Mouse (Mus musculus) cerebellum, postnatal 25 days (tissue): ENCODE data around the gene Rtn4rl2.
"Not testable (repeated sequence)": the region's sequence is repeated elsewhere in the genome, so short reads cannot be mapped to it uniquely, and the experiment has no call there.

ENCODE experiments used
- DNase-seq, 2 experiments: peaks; one replicate each; pipeline ENCODE4 v3.0.0; 2021; ENCODE audit warnings: mixed read lengths in 2 of 2

Gene Rtn4rl2

DNA sequence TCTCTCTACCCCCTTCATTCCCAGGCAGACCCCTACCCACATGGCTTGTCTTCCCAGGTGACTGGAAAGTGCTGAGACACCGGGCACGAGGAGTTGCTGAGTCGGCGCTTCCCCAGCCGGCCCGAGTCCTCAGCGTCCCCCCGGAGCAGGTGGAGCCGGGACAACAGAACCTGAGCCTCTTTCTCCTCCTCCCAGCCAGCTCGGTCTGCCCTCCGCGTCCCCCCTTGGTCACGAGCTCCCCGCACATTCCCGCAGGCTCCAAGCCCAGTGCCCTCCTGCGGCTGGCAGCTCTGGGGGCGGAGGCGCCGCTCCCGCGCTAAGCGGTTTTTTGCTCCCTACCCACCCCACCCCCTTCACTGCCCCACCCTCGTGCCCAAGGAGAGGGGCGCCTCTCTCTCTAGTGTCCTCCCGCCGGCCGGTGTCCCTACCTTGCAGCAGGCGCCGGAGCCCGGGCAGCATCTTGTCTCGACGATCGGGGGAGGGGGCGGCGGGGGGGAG lies at the start of gene Rtn4rl2:
Gene Rtn4rl2 (minus strand): TSS at position 477 of the 498 bp plus-strand sequence.
- no peak for DNase-seq

DNA sequence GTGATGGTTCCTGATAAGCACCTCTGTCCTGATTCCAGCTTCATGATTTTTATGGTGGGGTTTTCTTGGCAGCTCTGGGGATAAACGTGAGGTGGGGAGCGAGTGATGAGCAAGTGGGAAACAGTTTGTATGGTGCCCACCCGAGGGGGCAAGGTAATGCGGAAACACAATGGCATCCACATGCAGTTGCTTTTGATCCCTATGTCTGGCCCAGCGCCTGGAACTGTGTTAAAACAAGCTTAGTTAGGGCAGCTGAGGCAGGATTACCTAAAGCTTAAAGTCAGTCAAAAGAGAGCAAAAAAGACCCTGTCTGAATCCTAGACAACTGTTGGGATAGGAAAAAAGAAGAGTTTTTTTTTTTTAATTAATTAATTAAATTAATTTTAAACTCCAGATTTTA lies 48.6 kb upstream of the Rtn4rl2 start:
- no peak for DNase-seq

DNA sequence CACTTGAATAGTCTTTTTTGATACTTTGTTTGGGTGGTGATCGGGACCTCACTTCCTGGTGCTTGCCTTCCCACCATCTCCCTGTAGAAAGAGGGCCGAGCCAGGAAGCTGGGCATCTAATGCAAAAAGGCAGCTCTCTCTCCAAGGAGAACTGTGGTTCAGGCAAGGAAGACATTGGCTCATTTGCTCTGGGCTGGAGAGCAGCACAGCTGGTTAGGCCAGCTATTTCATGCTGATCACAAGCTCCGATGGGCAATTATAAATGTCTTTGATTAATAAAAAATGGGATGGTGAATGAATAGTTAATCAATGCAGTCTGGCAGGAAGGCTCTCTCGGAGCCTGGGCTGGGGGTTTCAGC lies 48.1 kb upstream of the Rtn4rl2 start:
- DNase-seq, result no peak

DNA sequence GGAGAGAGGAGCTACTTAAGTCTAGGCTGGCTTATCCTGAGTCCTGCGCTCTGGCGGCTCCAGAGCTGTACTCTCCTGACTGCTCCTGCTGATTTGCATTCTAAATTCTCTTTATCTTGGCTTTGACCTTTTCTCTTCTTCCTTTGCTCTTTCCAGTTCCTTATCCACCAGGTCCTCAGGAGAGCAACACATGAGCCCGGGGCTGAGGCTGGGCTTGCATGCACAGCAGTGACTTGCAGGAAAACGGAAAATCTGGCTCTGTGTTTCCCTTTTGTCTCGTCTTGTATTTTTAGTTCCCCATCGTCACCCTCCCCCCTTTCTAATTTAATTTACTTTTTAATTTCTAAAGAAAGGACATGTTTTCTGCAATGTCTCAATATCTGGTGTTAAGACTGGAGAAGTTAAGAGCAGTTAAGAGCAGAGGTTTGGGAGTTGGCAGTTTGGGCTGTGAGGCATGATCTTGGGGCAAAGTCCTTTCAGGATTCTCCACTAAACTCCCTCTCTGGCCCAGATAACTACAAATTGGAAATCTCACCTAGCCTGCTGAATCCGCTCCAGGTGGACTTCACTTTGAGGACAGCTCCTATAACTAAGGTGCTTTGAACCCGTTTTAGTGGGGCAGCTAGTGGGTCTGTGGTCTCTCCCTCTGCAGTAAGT lies 47.6 kb upstream of the Rtn4rl2 start:
- no peak for DNase-seq

DNA sequence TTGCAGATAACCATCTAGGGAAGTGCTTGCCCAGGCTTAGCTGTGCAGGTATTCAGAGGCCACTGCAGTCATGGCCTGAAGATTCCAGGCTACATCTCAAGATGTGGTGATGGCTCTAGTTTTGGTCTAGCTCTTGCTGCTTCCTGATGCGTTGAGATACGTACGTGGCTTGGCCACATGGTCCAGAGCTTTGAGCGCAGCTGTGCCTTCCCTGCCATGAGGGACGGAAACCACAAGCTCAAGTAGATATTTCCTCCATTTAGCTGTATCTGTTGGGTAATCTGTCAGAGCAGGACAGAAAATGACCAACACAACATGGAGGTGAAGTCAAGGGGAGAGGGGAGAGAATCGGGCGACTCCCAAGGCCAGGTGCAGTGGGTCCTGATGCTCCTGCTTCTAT lies 43.7 kb upstream of the Rtn4rl2 start:
- no peak for DNase-seq

DNA sequence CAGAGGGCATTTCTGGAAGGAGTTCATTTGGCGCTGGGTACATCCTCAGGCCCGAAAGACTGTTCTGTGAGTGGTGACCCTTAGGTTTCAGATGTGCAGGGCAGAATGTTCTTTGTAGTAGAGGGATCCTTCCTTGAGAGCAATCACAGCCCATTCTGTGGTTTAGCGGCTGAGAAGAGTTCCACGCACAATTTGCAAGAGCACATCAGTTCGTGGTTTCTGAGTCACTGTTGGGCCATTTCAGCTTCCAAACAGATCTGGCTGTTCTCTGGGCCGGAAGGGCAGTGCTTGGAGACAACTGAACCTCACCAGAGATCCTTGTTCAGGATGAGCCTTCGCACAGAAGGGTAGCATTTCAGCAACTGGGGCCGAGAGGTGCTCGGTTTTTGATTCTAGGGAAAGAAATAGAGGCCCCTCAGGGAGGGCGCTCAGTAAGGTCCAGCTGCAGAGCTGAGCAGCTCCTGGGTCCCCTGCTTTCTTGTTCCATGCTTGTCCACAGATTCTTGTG lies 33.1 kb upstream of the Rtn4rl2 start:
- DNase-seq, result no peak

DNA sequence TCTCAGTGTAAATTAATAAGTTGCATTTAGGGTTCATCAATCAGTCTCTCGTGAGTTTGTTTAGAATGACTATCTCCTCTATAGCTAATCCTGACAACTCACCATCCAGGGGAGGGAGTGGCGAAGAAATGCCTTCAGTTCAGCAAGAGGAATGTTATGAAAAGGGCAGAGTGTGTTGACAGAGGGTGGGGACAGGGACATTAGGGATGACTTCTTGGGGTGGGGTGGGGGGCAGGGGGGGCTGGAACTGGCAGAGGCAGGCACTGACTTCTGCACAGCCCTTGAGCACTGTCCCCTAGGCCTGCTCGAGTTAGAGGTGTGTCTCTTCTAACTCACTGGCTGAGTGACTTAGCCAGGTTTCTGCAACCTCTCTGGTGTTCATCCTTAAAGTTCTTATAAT lies 31.7 kb upstream of the Rtn4rl2 start:
- no peak for DNase-seq

DNA sequence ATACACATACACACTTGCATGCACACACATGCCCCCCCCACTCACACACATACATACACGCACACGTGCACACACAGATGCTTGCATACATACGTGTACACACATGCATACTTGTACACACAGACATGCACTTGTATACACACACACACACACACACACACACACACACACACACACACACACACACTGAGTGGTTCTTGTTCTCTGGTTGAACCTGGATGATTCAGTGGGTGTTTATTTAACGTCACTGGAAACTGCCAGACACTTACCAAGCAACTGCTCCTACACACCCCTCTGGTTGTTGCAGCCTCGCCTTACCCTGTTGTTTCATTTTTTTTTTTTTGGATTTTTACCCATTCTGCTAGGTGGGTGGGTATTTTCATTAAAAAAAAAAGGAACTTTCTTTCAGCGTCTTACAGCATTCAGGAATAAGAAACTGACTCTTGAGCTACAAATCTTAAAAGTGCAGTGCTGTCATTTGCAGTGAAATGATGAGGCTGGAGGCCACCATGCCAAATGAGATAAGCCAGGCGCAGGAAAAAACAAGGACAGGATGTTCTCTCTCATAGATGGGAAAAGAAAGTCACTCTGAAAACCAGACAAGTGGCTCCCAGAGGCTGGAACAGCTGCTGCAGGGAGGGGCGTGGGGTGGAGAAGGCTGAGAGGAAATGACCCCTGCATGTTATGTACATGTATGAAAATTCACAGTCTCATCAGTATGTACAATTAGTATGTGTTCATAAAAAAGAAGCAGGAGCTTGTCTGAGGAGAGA lies 30.2 kb upstream of the Rtn4rl2 start:
- DNase-seq, result no peak

DNA sequence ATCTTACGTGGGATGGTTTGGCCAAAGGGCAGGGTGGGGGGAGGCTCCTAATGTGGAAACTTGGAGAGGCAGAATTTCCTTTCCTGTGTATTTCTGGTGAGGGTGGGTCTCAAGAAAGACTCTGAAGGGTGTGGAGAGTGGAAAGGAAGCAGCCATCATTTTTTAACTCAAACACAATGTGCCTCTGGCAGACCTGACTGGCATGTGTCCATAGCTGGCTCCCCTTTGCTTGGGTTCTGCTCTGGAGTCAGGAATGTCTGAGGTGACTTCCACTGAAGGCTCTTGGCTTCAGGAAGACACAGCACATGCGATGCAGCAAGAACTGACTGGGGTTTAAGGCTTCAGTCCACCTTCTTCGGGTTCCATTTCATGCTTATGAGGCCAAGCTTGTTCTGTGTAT lies 28.8 kb upstream of the Rtn4rl2 start:
- DNase-seq, result no peak

DNA sequence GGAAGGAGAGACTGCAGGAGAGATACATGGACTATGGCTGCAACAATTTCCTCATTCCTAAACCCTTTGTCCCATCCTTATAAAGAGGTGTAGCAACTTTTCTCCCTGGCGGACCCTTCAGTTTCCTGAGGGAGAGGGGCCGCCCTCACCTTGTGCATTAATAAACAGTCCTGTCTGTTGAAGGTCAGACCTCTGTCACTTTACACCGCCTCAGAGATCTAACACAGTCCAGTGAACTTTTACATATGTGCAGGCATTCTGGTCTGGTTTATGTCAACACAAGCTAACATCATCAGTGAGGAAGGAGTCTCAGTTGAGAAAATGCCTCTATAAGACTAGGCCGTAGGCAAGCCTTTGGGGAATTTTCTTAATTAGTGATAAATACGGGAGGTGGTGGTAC lies 27.4 kb upstream of the Rtn4rl2 start:
- no peak for DNase-seq

DNA sequence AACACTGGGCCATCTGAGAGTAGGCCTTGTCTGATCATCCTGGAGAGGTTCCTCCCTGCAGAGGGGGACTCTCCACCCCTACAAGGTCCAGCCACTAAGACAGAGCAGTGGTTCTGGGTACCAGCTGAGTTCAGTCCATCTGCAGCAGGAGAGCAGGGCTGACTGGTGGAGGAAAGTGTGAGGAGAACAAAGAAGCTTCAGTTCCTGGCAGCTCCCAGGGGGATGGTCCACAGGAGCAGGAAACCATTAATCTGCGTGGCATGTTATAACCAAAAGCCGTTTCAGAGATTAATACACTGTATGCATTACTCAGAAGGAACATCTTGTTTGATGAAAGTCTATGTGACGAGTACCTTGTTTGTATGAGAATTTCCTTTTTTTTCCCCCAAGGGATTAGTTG lies 26.2 kb upstream of the Rtn4rl2 start:
- no peak for DNase-seq

DNA sequence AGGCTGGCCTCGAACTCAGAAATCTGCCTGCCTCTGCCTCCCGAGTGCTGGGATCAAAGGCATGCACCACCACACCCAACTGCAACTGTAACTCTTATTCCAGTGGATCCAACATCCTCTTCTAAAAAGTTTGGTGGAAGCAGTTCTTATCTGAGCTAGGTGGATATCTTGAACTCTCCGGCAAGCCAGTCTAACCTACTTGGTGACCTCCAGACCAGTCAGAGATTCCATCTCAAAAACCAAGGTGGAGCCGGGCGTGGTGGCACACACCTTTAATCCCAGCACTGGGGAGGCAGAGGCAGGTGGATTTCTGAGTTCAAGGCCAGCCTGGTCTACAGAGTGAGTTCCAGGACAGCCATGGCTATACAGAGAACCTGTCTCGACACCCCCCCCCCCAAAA lies 10.2 kb upstream of the Rtn4rl2 start:
- DNase-seq, result not testable (repeated sequence)

DNA sequence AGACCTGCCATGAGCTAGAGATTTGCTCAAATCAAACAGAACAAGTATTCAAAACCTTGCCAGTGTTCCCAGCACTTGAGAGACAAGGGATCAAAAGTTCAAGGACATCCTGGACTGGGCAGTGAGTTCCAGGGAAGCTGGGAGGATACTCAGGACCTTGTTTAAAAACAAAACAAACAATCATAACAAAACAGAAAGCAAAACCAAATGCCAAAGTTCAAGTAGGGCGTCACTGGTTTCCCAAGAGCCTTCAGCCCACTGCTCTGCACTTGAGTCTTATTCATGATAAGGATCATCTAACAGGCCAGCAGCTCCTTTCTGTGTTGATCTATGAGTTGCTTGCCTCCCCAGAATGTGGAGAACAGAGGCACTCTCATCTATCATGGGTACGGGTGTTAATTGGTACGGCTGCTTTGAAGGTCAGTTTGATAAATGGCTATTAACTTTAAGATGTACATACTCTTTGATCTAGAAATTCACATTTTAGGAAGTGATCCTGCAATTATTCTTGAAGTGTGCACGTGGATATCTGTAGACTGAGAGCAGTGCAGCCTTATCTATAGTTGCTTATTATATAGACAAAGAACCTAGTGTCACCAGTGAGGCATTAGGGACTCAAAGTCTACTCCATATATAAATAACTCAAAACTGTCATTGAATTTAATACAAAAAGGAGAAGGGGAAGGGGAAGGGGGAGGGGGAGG lies 9.1 kb upstream of the Rtn4rl2 start:
- no peak for DNase-seq

DNA sequence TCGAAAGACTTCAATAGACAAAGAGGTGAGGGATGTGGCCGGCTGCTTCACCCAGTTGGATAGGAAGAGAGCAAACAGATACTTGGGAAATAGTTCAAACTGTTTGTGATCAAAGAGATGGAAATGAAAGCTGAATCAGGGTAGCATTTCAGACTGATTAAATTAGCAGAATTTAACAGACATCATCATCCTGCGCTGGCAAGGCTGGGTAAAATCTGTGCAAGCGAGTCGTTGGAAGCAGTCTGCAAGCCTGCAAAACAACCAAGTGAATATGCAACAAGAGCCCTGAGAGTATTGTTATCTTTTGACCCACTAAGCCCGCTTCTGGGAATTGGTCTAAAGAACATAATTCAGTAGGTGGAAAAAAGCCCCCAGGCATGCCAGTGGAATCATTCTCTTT lies 6.8 kb upstream of the Rtn4rl2 start:
- no peak for DNase-seq

DNA sequence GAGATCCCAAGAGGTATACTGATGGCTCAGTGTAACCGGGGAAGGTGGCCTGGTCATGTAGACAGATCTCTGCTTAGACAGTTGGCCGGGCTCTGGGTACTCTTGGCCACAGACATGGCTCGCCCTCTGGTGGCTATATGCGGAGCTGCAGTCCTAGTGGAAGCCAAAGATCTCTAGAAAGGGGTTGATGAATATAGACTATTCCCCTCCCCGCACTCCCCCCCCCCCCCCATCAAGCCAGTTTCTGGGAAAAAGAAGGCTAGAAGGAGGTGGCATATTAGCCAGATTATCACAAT lies 3.5 kb upstream of the Rtn4rl2 start:
- DNase-seq, result peak; percentile 84 to 89

DNA sequence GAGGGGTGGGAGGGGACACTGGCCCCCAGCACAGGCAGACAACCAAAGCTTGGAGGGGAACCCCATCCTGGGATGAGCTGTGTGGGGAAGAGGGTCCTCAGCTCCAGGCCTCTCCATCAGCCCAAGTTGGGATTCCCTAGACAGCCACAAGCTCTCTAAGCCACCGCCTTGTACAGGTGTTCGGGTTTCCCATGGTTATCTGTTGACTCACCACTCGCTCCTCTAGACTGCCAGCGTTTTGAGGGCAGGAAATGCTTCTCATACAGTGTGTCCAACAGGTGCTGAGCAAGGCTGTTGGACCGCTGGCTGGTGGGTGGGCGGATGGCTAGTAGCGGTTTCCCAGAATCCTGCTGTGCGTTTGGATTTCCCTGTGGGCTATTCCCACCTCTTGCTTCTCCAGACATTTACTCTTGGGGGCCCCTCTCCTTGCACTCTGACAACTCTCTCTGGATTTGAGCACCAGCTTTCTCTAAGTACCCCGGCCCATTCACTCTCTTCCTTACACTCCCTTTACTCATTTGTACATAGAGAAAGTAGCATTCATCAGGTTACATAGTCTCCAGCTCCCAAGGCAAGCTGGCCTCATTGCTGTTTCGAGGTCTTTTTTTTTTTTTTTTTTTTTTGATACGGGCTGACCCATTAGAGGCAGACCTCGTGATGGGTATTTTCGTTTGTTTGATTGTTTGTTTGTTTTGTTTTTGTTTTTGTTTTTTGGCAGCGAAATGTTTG lies 3.0 kb upstream of the Rtn4rl2 start:
- DNase-seq, result no peak

DNA sequence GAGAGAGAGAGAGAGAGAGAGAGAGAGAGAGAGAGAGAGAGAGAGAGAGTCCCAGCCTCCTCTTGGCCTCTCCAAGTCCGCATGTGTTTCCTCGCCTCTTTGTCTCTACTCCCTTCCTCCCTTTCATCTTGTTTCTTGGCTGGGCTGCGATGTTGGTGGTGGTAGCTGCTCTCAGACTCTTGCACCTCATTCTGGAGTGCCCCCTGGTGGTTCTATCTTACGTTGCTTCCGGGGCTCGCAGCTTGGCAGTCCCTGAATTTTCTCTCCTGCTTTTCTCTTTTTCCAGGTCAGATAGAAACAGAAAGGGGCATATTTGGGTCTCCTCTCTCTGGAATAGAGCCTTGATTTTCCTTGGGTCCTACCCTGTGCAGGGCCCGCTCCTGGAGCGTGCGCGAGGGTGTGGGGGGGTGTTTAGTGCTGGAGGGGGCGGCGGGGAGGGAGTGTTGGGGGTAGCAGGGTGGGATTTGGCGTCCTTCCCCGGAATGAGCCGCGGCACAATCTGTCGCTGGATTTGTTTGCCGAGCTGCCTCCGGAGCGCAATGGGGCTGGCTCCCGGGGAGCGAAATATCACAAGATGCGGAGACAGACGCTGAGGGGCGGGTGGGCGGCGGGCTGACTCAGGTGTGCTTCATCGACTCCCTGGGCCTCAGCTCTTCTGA lies 2.3 kb upstream of the Rtn4rl2 start:
- DNase-seq, result peak; percentile 38 to 68

DNA sequence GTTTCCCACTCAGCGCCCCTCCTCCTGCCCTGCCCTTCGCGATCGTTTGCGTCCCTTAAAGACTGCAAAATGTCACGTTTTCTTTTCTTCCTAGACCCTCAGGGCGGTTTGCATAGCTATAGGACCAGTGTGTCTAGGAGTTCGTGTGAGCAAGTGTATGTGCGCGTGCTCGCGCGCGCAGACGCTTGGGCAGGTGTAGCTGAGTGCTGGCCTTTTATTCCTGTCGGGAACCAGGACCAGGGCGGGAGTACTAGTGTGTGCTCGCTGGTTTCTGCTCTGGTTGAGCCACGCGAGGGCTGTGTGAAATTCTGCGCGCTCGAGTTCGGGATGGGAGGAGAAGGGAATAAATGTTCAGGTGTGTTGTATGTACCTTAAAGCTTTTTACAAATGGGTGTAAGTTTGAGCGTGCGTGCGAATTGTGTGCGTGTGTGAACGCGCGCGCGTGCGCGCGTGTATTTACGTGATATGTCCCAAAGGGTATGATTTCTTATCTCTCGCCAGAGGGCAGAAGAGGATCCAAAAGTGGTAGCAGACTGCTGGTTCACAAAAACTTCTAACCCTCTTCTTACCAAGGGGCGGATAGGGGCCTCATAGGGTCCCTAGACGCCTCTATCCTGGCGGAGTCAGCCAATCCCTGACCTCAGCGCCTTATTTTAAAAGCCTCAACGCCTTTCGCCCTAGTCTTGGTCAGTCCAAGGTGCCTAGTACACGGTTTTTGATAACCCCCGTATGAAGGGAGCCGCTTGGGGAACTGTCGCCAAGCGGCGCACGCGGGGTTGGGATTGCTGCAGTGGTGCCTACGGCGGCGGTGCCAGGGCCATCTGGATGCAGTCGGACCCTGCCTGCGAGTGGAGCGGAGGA lies 1.1 kb upstream of the Rtn4rl2 start:
- DNase-seq, result peak; percentile 25 to 38

DNA sequence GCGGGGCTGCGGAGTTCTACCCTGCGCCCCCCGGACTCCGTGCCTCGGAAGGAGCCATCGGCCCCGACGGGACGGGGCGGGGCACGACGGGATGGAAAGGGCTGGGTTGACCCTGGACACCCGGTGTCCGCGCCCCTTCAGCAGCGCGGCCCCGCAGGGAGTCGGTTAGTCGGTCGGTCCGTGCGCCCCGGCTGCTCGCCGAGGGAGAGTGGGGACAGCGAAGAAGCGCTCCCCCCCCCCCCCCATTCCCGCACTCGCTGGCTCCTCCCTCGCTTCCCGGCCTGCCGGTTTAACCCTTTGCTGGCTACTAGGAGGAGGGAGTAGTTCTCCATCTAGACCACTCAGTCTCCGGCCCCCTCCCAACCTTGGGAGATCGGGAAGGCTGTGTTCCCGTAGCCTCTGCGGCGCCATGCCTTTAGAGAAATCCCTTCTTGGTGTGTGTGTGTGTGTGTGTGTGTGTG lies 341 bp upstream of the Rtn4rl2 start:
- no peak for DNase-seq

DNA sequence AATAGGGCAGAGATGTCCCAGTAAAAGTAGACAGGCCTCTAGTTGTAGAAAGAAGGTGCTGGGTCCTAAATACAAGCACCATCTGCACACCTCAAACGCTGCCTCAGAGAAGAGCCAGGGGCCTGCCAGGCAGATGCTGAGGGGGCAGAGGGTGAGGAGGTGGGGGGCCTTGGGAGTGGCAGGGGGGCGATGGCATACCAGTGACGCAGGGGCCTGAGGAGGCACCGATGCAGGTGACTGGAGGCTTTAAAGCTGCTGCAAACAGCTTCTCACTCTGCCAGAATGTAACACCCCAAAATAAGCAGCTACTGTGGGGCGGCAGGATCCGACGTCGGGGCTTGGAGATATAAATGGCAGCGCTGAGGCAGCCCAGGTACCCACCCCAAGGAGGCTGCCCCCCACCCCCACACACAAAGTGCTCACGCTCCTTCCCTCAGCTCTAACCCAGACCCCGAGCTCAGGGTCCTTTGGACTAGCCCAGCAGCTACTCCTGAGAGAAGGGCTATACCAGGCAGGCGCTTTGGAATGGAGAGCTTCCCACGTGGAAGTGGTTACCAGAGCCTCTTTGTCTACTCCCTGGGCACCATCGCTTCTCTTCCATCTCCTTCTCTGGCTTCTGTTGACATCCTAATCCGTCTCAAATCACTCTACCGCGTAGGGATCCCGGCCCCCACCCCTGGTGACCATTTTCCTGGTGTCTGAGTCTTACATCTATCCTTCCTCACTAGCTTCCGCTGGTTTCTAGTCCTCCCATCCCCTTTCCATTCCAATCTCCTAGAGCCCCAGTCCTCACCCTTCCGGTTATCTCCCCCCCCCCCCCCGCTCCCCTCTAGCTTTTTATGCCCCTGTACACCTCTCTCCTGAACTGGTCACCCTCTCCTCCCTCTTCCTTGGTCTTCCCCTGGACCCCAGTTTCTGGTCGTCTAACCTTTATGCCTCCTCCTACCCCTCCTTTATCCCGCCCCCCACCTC lies 1.1 kb downstream of the Rtn4rl2 start:
- no peak for DNase-seq
